Mouse (Mus musculus): Measurements from ENCODE around the gene Mgmt. TPM values are rescaled to one million over a fixed set of nuclear protein-coding genes. Genes with fewer than 3 reads are reported as not detected.

The Mgmt gene
- 1 to 10 TPM in 3 of 4 experiments, under 1 TPM in 1; 0.99 to 1.5 (median 1.4) TPM for total RNA-seq (2022)

- DNase-seq (ENCODE audit: low spot score in 2 of 2) = peak; percentile 51 to 87
Measured at GRCm38 (mm10) chr7:136894106-136894986, at the start of gene Mgmt. Gene Mgmt, plus strand, starts transcription at chr7:136894614.

GRCm38 (mm10) chr7:136844835-136845234 lies 49.6 kb upstream of the Mgmt start:
- DNase-seq (ENCODE audit: low spot score in 2 of 2) = no peak

GRCm38 (mm10) chr7:136845321-136845720 lies 49.1 kb upstream of the Mgmt start:
- no peak for DNase-seq (ENCODE audit: low spot score in 2 of 2)

GRCm38 (mm10) chr7:136846086-136846620 lies 48.3 kb upstream of the Mgmt start:
- DNase-seq (ENCODE audit: low spot score in 2 of 2) = no peak

DNA sequence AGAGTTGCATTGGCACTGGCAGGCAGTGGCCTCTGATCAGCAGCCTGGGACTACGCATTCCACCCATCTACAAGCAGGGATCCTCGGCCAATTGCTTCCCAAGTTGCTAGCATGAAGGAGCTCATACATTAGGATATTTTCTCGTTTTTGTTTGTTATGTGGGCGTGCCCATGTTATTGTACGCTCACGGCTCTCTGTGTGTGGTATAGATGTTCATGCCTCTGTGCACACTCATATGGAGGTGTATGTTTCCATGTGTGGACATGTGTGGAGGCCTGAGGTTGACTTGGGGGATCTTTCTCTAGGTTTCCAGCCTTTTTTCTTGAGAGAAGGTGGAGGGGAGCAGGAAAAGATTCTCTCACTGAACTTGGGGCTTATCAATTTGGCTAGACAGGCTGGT lies 46.8 kb upstream of the Mgmt start:
- DNase-seq (ENCODE audit: low spot score in 2 of 2) = no peak

GRCm38 (mm10) chr7:136848761-136849160 lies 45.7 kb upstream of the Mgmt start:
- DNase-seq (ENCODE audit: low spot score in 2 of 2) = no peak

DNA sequence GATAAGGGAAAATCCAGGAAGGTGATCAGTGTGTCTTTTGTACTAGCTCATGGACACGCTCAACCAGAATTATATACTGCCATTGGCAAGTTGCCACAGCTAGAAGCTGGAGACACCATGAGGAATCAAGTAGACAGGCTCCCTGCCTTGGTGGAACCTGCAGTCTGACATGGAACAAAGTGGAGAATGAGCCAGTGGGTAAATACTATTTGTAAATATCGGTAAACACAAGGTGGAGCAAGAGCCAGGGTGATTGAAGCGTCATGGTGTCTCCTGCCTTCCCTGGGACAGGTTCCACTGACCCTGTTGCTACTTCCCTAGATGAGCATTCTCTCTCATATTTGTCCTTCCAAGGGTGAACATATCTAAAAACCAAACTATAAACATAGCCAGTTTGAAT lies 44.6 kb upstream of the Mgmt start:
- no peak for DNase-seq (ENCODE audit: low spot score in 2 of 2)

- DNase-seq (ENCODE audit: low spot score in 2 of 2) = no peak
Measured at GRCm38 (mm10) chr7:136850339-136850738, 44.1 kb upstream of the Mgmt start.

GRCm38 (mm10) chr7:136851946-136852345 lies 42.5 kb upstream of the Mgmt start:
- DNase-seq (ENCODE audit: low spot score in 2 of 2) = no peak

- DNase-seq (ENCODE audit: low spot score in 2 of 2) = no peak
Measured at GRCm38 (mm10) chr7:136852721-136853120, 41.7 kb upstream of the Mgmt start.

DNA sequence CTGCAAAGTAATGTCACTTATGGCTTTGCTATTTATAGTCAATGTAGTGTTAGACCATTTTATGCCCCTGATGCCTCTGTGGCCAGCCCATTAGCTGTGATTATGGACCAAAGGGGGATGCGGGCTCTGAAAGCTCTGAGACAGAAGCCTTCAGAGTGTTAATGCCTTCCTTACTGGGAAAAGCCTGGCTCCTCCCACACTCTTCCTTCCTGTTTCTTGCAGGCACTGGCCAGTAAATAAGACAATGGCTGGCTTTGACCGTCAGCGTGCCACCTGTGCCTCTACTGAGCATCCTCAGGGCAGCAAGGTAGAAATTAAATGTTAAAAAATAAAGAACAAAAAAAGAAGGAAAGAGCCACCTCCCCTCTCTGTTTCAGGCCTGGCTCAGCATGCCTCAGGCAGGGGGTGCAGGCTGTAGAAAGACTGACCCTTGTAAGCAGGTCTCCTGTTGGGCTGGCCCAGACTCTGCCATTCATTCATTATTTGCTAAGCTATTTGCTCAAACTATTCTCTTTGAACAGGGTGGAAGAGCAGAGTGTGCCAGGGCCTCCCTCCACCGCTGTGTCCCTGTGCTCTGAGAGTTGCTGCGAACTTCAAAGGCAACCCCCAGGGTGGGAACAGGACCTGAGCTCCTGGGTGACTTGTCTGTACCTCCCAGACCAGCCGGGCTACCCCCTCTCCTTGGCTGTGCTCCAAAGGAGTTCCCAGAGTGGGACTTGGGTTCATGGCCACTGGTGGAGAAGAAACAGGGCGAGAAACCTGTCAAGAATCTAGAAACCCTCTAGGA lies 29.5 kb upstream of the Mgmt start:
- no peak for DNase-seq (ENCODE audit: low spot score in 2 of 2)

DNA sequence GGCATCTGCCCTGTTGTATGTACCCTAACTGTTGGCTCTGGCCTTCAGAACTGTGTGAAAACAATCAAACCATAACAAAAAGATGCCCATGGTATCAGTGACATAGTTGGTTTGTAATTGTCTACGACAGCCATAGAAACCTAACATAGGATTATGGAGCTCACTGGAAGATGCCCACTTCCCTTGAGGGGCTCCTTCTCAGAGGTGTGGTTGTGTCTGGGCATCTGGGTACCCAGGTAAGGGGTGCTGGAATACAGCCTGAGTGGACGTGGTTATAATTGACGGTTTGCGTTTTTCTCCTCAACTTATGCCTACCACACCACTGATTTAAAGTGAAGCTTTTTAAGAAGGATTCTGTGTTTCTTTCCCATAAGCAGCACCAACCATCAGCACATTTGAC lies 28.5 kb upstream of the Mgmt start:
- DNase-seq (ENCODE audit: low spot score in 2 of 2) = no peak

- DNase-seq (ENCODE audit: low spot score in 2 of 2) = no peak
Measured at GRCm38 (mm10) chr7:136866535-136866934, 27.9 kb upstream of the Mgmt start.

- no peak for DNase-seq (ENCODE audit: low spot score in 2 of 2)
Measured at GRCm38 (mm10) chr7:136871535-136871934, 22.9 kb upstream of the Mgmt start.

DNA sequence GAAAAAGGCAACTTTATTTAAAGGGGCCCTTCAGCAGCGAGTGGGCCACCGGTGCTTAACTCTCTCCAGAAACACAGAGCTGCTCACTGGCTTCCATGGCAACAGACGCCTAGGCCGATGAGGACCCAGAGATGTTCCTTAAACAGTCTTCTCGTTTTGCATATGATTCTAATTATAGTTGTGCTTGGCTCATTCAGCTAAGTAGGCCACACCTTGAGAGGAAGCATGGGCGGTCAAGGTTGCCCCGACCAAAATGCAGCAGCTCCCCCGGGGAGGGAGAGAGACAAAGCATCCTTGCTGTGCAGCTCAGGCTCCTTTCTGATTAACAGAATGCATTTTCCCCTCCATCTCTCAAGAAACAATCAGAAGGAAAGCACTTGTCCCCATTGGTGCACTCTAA lies 22.4 kb upstream of the Mgmt start:
- peak; percentile 25 to 84 for DNase-seq (ENCODE audit: low spot score in 2 of 2)

- DNase-seq (ENCODE audit: low spot score in 2 of 2) = no peak
Measured at GRCm38 (mm10) chr7:136874396-136874795, 20.0 kb upstream of the Mgmt start.

DNA sequence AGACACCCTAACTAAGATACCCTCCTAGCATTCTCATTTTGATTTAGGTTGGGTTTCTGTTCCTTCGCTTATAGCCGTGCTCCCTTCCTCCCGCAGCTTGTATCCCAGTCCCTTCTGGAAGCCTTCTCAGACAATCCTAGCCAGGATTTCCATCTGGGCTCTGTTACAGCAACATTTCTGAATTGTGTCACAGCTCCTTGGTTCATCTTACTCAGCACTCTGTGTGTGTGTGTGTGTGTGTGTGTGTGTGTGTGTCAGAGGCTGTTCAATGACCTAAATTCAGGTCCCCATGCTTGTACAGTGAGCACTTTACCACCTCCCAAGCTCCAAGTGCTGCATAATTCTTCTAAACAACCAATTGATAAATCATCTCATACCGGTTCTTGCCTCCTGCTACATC lies 14.0 kb upstream of the Mgmt start:
- peak in 1 of 2 experiments; percentile 20 for DNase-seq (ENCODE audit: low spot score in 2 of 2)

- no peak for DNase-seq (ENCODE audit: low spot score in 2 of 2)
Measured at GRCm38 (mm10) chr7:136888161-136888560, 6.3 kb upstream of the Mgmt start.

DNA sequence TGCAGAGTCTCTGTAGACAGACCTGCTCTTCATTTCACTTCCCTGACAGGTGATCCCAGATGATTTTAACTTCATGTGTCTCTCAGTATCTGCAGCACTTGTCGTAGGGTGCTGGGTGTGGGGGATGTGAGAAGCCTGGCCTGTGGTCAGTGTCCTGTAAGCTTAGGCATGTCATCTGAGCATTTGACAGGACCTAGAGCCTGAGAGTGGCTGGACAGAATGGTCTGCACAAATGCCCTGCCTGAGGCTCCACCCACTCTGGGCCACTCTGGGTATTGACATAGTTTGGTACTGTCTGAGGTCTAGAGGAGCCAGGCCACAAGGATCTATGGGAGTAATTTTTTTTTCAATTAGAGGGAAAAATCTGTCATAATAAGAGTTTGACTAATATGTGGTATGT lies 942 bp downstream of the Mgmt start:
- no peak for DNase-seq (ENCODE audit: low spot score in 2 of 2)

DNA sequence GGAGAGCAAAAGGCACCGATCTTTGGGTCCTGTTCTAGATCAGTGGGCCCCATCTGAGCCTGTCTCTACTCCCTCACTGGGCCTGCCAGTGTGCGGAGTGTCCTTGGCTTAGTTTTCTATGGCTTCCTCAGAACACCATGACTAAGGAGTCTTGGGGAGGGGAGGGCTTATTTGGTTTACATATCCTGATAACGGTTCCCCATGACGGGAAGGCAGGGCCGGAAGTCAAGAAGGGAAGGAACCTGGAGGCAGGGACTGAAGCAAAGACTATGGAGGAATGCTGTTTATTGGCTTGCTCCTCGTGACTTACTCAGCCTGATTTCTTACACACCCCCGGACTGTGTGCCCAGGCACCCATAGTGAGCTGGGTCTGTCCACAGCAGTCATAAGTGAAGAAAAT lies 1.4 kb downstream of the Mgmt start:
- no peak for DNase-seq (ENCODE audit: low spot score in 2 of 2)

DNA sequence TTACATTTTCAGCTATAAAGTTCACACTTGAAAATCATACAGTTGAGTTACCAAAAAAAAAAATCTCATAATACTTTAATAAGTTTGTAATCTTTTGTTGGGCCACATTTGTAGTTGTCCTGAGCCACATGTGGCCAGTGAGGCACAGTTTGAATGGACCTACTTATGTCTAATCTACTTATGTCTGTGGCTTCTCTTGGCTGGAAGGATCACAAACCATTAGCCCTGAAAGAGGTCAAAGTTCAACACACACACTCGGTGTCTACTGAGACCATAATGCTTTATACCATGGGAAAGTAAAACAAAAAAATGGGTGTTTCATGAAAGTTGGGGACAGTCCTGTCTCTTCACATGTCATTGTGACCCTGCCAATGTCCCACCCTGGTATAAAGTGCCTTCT lies 3.1 kb downstream of the Mgmt start:
- no peak for DNase-seq (ENCODE audit: low spot score in 2 of 2)

GRCm38 (mm10) chr7:136898005-136898404 lies 3.6 kb downstream of the Mgmt start:
- no peak for DNase-seq (ENCODE audit: low spot score in 2 of 2)

Data from left cerebral cortex, adult 8-10 months (tissue).